Mouse (Mus musculus): Measurements from ENCODE around the gene Vmn2r83. TPM values are rescaled to one million over a fixed set of nuclear protein-coding genes. Genes with fewer than 3 reads are reported as not detected.

Vmn2r83 gene
- polyA plus RNA-seq, 1 experiment from 2014 or later: not detected

Other genes starting within 250 kb of the Vmn2r83 start
- not detected in 3 replicates for gene Vmn2r81, start 221.0 kb upstream of the Vmn2r83 start, polyA plus RNA-seq (2018)
- gene Vmn2r82, start 112.2 kb upstream of the Vmn2r83 start, polyA plus RNA-seq (2018): not detected in 3 replicates
- gene Plpp2, start 65.1 kb downstream of the Vmn2r83 start, polyA plus RNA-seq (2018): 5.9 to 18.3 TPM (median 17.5 TPM) in 3 replicates
- gene Mier2, start 86.5 kb downstream of the Vmn2r83 start, polyA plus RNA-seq (2018): 4.8 to 16.5 TPM (median 12.6 TPM) in 3 replicates
- gene Theg, start 118.6 kb downstream of the Vmn2r83 start, polyA plus RNA-seq (2018): not detected in 3 replicates
- gene C2cd4c, start 145.3 kb downstream of the Vmn2r83 start, polyA plus RNA-seq (2018): not detected in 3 replicates
- 0.15 to 0.53 TPM (median 0.38 TPM) in 3 replicates for gene Shc2, start 169.2 kb downstream of the Vmn2r83 start, polyA plus RNA-seq (2018)
- not detected in 3 replicates for gene Odf3l2, start 177.0 kb downstream of the Vmn2r83 start, polyA plus RNA-seq (2018)
- gene Madcam1, start 195.8 kb downstream of the Vmn2r83 start, polyA plus RNA-seq (2018): not detected in 3 replicates
- gene Tpgs1, start 200.6 kb downstream of the Vmn2r83 start, polyA plus RNA-seq (2018): 10.4 to 41.3 TPM (median 25.9 TPM) in 3 replicates
- gene Cdc34, start 213.5 kb downstream of the Vmn2r83 start, polyA plus RNA-seq (2018): 78.9 to 136 TPM (median 128 TPM) in 3 replicates
- gene Gzmm, start 220.3 kb downstream of the Vmn2r83 start, polyA plus RNA-seq (2018): 0.30 TPM in 1 of 3 replicates, not detected in the others
- 331 to 456 TPM (median 356 TPM) in 3 replicates for gene Bsg, start 235.8 kb downstream of the Vmn2r83 start, polyA plus RNA-seq (2018)
- gene Hcn2, start 247.9 kb downstream of the Vmn2r83 start, polyA plus RNA-seq (2018): 0.30 to 1.6 TPM (median 0.40 TPM) in 3 replicates

Data from macrophage (primary cell).